Mouse (Mus musculus) olfactory bulb, adult 2 months (tissue): ENCODE results near the gene H2-M5. TPM values are rescaled to one million over a fixed set of nuclear protein-coding genes. Genes with fewer than 3 reads are reported as not detected.
"Not testable (repeated sequence)": the region's sequence is repeated elsewhere in the genome, so short reads cannot be mapped to it uniquely, and the experiment has no call there.

Source experiments
- H3K27ac ChIP-seq: fragments of 200-500 bp; 2 replicates; pipeline ENCODE4 v1.5.1; 2012; ENCODE audit warnings: low read depth, low read length; ENCODE audit not compliant: insufficient read depth
- H3K4me1 ChIP-seq: fragments of 200-500 bp; 2 replicates; pipeline ENCODE4 v1.6.1; 2012; ENCODE audit warnings: low read length; ENCODE audit not compliant: control insufficient read depth, insufficient read depth
- H3K4me3 ChIP-seq: fragments of 200-500 bp; 2 replicates; pipeline ENCODE4 v1.5.1; 2012; ENCODE audit warnings: mild to moderate bottlenecking, low read depth, low read length, moderate library complexity; ENCODE audit not compliant: insufficient read depth
- CTCF ChIP-seq: fragments of 200-500 bp; IDR thresholded peaks from 2 replicates; pipeline ENCODE4 v1.5.1; 2012; ENCODE audit warnings: low read depth, mild to moderate bottlenecking, low read length, moderate library complexity; ENCODE audit not compliant: insufficient read depth
- POLR2A ChIP-seq: fragments of 200-500 bp; IDR thresholded peaks from 2 replicates; pipeline ENCODE4 v1.6.1; 2012; ENCODE audit warnings: mild to moderate bottlenecking, low read depth, low read length, moderate library complexity; ENCODE audit not compliant: insufficient read depth
- WGBS: fragments of 180-500 bp; shearing (Covaris S2); methylation state at CpG from one replicate; pipeline ENCODE4 v1.1.7; 2018; 5-methylcytosine and 5-hydroxymethylcytosine counted together
- polyA plus RNA-seq: library from polyadenylated mRNA; stranded (reverse); fragments of >200 nt; gene quantifications from 2 replicates; pipeline ENCODE4 v1.2.4, GENCODE M21; 2012; ENCODE audit warnings: low replicate concordance; ENCODE audit not compliant: missing spikeins, insufficient read depth, insufficient read length

The H2-M5 gene
- polyA plus RNA-seq, result not detected in 2 replicates

DNA sequence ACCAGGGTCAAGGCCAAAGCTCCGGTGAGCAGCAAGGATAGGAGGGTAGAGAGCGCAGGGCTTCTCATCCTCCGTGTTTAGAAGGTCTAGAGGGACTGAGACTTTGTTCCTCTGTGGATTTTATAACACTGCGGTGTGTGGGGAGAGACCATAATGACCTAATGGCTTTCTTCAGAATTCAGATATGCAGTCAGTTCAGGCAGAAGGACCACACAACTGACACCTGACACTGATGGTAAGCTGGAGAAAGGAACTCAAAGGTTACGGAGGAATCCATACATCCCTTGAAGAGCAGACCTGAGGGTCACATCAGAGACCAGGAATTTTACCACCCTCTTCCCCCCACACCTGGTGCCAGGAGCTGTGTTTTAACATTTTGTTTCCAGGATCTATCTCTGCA, at the start of gene H2-M5:
Gene H2-M5, minus strand, starts transcription at position 101 of the 400 bp plus-strand sequence.
- Histone ChIP-seq H3K27ac (no peak within 1 kb of the TSS), H3K4me3 (no peak within 1 kb of the TSS), H3K4me1 (peaks cover 4% of the 10 kb centered on the region; the same call in 1 of the 2 replicates)
- WGBS, result 37% methylated on average over 5 of the region's 5 CpGs
- no peak for TF ChIP-seq POLR2A
- no peak for TF ChIP-seq CTCF

DNA sequence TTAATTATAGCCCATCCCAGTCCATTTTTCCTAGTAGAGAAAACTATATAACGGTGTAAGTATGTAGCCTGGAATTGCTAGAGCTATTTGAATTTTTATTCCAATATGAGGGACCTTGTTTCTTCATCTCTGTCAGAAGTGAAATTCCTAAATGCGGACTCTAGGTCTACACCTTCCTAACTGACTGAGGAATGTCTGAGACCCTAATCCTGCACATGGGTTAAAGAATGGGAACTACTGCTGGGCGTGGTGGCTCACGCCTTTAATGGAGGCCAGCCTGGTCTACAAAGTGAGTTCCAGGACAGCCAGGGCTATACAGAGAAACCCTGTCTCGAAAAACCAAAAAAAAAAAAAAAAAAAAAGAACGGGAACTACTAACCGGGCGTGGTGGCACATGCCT, 39.8 kb upstream of the H2-M5 start:
- TF ChIP-seq CTCF (no peak), POLR2A (no peak)
- Histone ChIP-seq H3K4me1 (peaks cover 5% of the 10 kb centered on the region; the same call in 1 of the 2 replicates), H3K27ac (peak overlapping the region; percentile 100), H3K4me3 (no peak overlapping the region)
- 63% methylated on average over 8 of the region's 8 CpGs for WGBS

DNA sequence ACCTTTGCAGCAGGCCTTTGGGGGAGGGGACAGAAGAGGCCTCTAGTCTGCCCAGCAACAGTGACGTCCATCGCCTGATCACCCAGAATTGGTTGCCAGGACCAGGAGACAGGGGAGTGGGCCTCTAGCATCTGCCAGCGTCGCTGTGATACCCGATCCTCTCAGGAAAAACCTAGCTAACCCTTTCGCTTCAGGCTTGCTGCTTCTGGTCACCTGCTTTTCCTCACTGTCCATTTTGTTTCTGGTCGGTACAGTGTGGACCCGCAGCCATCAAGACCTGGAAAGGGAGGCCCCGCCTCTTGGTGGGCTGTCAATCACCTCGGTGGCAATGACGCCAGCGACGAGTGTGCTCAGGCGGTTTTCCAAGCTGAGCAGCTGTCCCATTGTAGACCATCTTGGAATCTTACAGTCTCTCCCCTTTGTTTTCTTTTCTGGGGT, 39.4 kb upstream of the H2-M5 start:
- TF ChIP-seq CTCF, result no peak
- peak; percentile 39; the same call in 1 of the 2 replicates for TF ChIP-seq POLR2A
- Histone ChIP-seq H3K4me3 (peak overlapping the region; percentile 97), H3K4me1 (peaks cover 5% of the 10 kb centered on the region; the same call in 1 of the 2 replicates), H3K27ac (peak overlapping the region; percentile 100)
- 0% methylated on average over 14 of the region's 14 CpGs for WGBS

DNA sequence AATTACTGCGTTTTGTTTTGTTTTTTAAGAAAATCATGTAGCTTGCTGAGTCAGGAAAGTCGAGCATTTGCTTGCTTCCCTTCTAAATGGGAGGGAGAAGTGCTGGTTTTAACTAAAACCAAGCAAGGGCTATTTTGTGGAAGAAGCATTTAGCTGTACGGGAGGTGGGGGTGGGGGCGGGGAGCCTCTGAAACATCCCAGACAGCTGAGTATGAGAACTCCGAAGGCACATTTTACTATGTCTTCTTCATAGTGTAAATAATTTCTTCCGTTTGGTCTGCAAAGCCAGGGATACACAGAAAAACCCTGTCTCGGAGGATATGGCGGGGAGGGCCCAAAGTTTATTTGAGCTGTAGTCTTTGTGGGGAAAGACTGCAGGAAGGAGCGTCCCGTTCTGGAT, 38.9 kb upstream of the H2-M5 start:
- TF ChIP-seq POLR2A (no peak), CTCF (no peak)
- 7% methylated on average over 10 of the region's 10 CpGs for WGBS
- Histone ChIP-seq H3K27ac (peak overlapping the region; percentile 100), H3K4me3 (peak overlapping the region; percentile 97), H3K4me1 (peaks cover 5% of the 10 kb centered on the region; the same call in 1 of the 2 replicates)

DNA sequence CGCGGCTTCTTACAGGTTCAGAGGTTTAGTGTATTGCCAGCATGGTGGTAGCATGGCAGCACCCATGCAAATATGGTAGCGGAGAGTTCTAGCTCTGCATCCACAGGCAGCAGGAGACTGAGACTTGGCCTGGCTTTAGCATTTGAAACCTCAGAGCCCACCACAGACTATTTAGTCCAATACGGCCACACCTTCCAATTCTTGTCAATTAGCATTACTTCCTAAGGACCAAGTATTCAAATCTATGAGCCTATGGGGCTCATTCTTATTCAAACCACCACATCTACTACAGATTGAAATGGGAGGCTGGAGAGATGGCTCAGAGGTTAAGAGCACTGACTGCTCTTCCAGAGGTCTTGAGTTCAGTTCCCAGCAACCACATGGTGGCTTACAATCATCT, 38.1 kb upstream of the H2-M5 start:
- WGBS, result 96% methylated on average over 4 of the region's 4 CpGs
- H3K4me1 ChIP-seq, result peaks cover 5% of the 10 kb centered on the region; the same call in 1 of the 2 replicates
- no peak overlapping the region for H3K4me3 ChIP-seq
- TF ChIP-seq CTCF (no peak), POLR2A (no peak)
- no peak overlapping the region for H3K27ac ChIP-seq

DNA sequence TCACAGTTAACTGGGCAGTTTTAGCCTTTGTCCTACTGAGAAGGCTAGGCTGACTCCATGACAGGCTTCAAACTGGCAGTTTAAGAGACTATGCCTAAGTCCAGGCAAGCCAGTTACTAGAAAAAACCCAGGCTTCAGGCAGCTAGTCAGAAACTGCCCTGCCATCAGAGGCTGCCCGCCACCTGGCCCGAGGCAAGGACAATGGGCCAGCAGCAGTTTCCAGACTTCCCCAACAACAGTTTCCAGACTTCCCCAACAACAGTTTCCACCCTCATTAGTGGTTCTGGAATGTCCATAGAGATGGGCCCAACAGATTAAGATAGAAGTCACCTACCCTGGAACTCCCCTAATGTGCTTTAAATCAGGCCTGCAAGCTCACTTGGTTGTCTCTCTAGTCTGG, 37.1 kb upstream of the H2-M5 start:
- TF ChIP-seq POLR2A (no peak), CTCF (no peak)
- Histone ChIP-seq H3K4me3 (no peak overlapping the region), H3K4me1 (peaks cover 5% of the 10 kb centered on the region; the same call in 1 of the 2 replicates), H3K27ac (no peak overlapping the region)
- WGBS, result 60% methylated on average over 2 of the region's 2 CpGs

DNA sequence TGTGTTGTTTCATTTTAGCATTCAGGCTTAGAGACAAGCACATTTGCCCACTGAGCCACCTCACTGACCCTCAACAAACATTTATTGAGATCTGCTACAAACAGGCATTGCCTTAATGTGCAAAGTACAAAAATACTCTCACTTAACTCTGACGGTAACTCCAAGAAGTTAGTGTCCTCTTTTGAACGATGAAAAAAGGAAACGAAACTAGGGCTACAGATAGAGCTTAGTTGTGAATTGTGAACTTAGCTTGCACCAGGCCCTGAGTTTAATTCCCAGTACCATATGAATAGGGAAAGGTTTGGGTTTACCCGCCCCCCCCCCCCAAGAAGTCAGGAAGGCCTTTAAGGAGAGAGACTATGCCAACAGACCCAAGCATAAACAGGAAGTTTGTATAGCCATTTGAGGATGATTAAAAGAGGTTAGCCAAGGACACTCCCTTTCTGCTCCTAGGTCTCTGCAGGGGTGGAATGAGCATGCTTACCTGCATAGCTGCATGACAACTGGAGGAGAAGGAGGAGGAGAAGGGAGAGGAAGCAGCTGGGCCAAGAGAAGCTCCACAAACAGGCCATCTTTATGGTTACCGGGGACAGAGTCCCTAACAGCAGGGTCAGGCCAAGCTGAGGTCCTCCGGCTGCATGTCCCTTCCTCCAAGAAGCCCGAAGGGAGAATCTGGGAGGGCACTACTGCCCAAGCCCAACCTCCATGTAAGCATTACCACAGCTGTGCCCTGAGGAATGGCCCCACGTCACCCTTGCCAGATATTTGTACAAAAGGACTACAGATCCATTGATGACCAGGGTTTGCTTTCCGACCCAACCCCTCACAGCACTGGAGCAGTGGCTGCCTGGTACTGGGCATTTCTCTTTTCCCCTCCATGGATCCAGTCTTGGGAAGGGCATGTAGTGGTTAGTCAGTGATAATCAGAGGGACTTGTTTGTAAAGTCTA, 33.6 kb upstream of the H2-M5 start, which contains the start of gene Mog:
Gene Mog, minus strand, starts transcription at position 771 of the 949 bp plus-strand sequence.
- Histone ChIP-seq H3K4me1 (no peaks in the 10 kb centered on the region; the same call in 1 of the 2 replicates), H3K4me3 (no peak within 1 kb of the TSS), H3K27ac (no peak within 1 kb of the TSS)
- WGBS, result 81% methylated on average over 9 of the region's 9 CpGs
- no peak for TF ChIP-seq POLR2A
- no peak for TF ChIP-seq CTCF

DNA sequence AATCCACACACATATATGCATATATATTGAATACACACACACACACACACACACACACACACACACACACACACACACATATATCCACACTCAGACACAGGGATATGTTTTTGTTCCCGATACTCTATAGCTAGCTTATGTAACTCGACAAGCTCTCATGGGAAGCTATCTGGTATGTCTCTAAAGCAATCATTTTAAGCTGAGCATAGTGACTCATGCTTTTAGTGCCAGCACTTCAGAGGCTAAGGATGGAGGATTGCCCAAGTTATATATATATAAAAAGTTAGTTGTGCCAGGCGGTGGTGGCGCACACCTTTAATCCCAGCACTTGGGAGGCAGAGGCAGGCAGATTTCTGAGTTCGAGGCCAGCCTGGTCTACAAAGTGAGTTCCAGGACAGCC, 29.9 kb upstream of the H2-M5 start:
- WGBS, result 78% methylated on average over 5 of the region's 5 CpGs
- H3K4me3 ChIP-seq, H3K27ac ChIP-seq, H3K4me1 ChIP-seq: not testable (repeated sequence)

DNA sequence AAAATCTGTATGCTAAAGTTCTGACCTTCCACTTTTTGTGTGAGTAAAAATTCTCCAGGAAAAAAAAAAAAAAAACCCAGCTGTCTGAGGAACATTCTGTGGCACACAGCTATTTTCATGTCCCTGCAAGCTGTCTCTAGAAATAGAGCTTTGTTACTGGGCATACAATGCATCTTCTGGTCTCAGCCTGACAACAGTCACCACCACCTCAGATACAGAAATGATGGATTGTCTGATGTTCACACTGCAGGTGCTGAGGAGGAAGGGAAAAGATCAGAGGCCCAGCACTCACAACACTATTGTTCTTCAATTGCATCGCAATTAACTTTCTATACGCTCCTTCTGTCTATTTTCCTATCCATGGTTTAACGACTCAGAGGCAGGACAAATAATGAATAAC, 29.0 kb upstream of the H2-M5 start:
- Histone ChIP-seq H3K4me3 (no peak overlapping the region), H3K4me1 (no peaks in the 10 kb centered on the region; the same call in 1 of the 2 replicates), H3K27ac (no peak overlapping the region)
- WGBS, result 32% methylated on average over 3 of the region's 3 CpGs
- no peak for TF ChIP-seq POLR2A

DNA sequence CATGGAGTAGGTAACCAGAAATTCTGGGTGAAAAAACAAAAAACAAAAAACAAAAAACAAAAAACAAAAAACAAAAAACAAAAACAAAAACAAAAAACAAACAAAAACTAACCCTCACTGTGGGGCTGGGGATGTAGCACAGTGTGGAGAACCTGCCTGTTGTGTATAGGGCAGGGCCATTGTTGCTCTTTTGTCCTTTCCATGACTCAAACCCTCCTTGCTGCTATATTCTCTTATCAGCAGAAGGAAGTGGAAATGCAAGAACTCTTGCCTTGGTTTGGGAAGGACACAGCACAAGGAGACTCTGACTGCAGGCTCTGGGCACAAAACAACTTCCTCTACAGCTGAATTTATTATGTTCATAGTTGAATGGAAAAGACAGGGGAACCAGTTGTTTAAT, 27.0 kb upstream of the H2-M5 start:
- no peak overlapping the region for H3K27ac ChIP-seq
- no peak for TF ChIP-seq POLR2A
- no peak for TF ChIP-seq CTCF
- H3K4me1 ChIP-seq, result no peaks in the 10 kb centered on the region
- H3K4me3 ChIP-seq, result no peak overlapping the region
